Mouse (Mus musculus) T-helper 2 cell (primary cell): ENCODE measurements at regions not wholly inside any gene's neighbourhood (a gene's known extent, or its start where the extent isn't known, plus 50 kb on each side); places are given as distances from the start of the nearest gene placed in this dataset.
"Not testable (repeated sequence)": the region's sequence is repeated elsewhere in the genome, so short reads cannot be mapped to it uniquely, and the experiment has no call there.

ENCODE experiments used
- in situ Hi-C: fragments of 300-600 bp; cut with MboI, MseI; formaldehyde crosslinking; loops from one replicate; pipeline ENCODE4 v1.15.1; 2025; ENCODE audit warnings: high pct_unique_total_duplicates

GRCm38 (mm10) chr3:18295921-18296320, 347.7 kb downstream of the Cypt12 start:
- in situ Hi-C loops, result no loop called here

GRCm38 (mm10) chr3:18298699-18299098, 350.5 kb downstream of the Cypt12 start:
- in situ Hi-C loops, result no loop called here

- in situ Hi-C loops, result no loop called here
Observed at GRCm38 (mm10) chr3:18299502-18299901, 351.3 kb downstream of the Cypt12 start.

- in situ Hi-C loops, result no loop called here
Observed at GRCm38 (mm10) chr3:18319433-18319832, 371.2 kb downstream of the Cypt12 start.

GRCm38 (mm10) chr3:18333182-18333581, 385.0 kb downstream of the Cypt12 start:
- in situ Hi-C loops, result no loop called here

- in situ Hi-C loops, result no loop called here
Observed at GRCm38 (mm10) chr3:18339189-18339588, 391.0 kb downstream of the Cypt12 start.

- in situ Hi-C loops, result no loop called here
Observed at GRCm38 (mm10) chr3:18341757-18342156, 393.5 kb downstream of the Cypt12 start.

GRCm38 (mm10) chr3:18378014-18379005, 430.1 kb downstream of the Cypt12 start:
- in situ Hi-C loops, result no loop called here

GRCm38 (mm10) chr3:18421886-18422575, 473.8 kb downstream of the Cypt12 start:
- in situ Hi-C loops, result no loop called here

- in situ Hi-C loops, result no loop called here
Observed at GRCm38 (mm10) chr3:18428908-18429307, 480.7 kb downstream of the Cypt12 start.

- in situ Hi-C loops, result no loop called here
Observed at GRCm38 (mm10) chr3:18438845-18439244, 490.6 kb downstream of the Cypt12 start.

- in situ Hi-C loops, result no loop called here
Observed at GRCm38 (mm10) chr3:18452197-18452933, 504.2 kb downstream of the Cypt12 start.

- in situ Hi-C loops, result no loop called here
Observed at GRCm38 (mm10) chr3:18453220-18453985, 505.2 kb downstream of the Cypt12 start.

- in situ Hi-C loops, result no loop called here
Observed at GRCm38 (mm10) chr3:18453986-18454291, 505.7 kb downstream of the Cypt12 start.

- in situ Hi-C loops, result not testable (repeated sequence)
Observed at GRCm38 (mm10) chr3:18454558-18455191, 506.5 kb downstream of the Cypt12 start.

GRCm38 (mm10) chr3:18456033-18456690, 508.0 kb downstream of the Cypt12 start:
- in situ Hi-C loops, result no loop called here

GRCm38 (mm10) chr3:18460267-18460666, 512.1 kb downstream of the Cypt12 start:
- in situ Hi-C loops, result loop anchor here (10.0 kb wide), 1 partner anchor 315 kb away; no protein-coding TSS in a partner anchor

GRCm38 (mm10) chr3:18471846-18472245, 523.6 kb downstream of the Cypt12 start:
- in situ Hi-C loops, result no loop called here

- in situ Hi-C loops, result no loop called here
Observed at GRCm38 (mm10) chr3:18479557-18479956, 531.3 kb downstream of the Cypt12 start.

- in situ Hi-C loops, result no loop called here
Observed at GRCm38 (mm10) chr3:18482006-18482405, 533.8 kb downstream of the Cypt12 start.
